Mouse (Mus musculus) urinary bladder, adult 18-20 months (tissue): ENCODE measurements around the gene Mrrf.

Source experiments
- DNase-seq, 2 experiments: peaks; one replicate each; pipeline ENCODE4 v3.0.0; 2022; ENCODE audit warnings: low spot score in 2 of 2, mixed read lengths in 2 of 2

Gene Mrrf

DNA sequence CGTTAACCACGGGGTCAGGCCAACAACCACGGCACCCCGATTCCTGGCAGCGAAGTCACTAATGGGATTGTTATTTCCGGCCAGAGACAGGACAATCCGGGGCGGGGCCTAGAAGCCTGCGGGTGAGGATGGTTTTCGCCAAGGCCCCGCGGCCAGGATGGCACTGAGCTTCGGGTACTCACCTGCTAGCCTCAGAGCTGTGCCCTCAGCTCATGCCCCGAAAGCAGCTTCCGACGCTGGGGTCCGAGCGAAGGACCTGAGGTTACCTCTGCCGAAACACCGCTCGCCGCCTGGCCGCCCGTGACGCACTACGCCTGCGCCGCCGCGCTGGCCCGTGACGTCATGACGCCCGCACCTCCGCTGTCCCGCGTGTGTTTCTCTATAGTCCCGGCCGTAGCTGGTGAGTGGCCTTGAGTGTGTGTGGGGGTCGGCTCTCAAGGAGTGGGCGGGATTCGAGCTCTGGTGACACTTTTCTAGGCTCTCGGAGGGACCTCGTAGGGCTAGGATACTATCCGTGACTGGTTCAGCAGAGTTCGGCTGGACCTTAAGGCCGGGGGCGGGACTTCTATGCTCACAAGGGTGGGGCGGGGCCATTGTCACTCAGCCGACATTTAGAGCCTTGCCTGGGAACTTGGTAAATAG, at the start of gene Mrrf, which contains the start of gene Rbm18:
Gene Mrrf (plus strand): TSS at position 90 of the 642 bp plus-strand sequence.
Gene Rbm18 (minus strand): TSS at position 474 of the 642 bp plus-strand sequence.
- peak; percentile 87 to 92 for DNase-seq

DNA sequence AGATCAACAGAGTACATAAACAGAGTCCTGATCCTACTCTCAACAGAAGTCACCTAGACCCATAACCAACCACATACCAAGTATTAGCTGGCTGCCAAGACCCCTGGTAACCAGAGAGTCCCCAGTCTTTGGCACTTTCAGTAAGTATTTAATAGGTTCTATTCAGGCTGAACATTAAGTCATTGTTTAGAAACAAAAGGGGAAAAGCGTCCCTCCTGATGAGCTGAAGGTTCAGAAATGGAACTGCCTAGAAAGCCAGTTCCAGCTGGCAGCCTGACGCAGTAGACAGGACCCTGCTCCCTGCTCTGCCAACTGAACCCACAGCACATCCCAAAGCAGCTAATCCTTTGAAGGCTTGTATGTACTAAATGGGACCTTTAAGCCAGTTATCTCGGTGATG, 47.0 kb upstream of the Mrrf start:
- no peak for DNase-seq

DNA sequence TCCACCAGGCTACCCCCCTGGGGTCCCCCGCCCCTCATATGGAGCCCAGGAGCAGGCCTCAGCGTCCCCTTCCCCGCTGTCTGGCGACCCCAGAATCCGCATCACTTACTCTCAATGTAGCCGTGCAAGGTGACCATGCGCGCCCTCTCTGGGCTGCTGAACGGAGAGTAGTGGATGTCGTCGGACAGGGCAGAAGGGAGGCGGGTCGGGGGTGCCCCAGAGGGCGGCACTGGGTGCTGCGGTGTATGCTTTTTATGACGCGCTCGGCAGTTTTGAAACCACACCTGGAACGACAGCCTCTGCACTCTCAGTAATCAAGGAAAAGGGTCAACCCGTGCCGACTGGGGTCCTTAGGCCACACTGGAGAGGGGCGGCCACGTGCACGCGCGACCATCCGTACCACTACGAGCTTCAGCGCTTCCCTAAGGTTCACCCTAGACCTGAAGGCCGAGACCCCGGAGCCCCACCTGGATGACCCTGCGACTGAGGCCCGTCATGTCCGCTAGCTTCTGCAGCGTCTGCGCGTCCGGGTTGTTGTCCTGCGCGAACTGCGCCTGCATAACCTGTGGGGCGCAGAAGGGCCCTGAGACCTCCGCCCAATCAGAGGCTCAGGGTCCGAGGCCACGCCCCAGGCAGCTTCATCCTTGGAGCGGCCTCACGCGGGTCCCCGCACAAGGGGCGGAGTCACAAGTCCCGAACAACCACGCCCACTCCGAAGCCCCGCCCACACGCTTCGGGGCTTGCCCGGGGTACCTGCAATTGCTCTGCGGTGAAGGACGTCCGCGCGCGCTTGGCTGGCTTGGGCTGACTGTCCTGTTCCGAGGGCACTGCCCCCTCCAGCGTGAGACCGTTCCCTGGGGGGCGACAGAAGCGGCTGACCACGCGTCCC, 45.1 kb upstream of the Mrrf start:
- peak in 1 of 2 experiments; percentile 51 for DNase-seq

DNA sequence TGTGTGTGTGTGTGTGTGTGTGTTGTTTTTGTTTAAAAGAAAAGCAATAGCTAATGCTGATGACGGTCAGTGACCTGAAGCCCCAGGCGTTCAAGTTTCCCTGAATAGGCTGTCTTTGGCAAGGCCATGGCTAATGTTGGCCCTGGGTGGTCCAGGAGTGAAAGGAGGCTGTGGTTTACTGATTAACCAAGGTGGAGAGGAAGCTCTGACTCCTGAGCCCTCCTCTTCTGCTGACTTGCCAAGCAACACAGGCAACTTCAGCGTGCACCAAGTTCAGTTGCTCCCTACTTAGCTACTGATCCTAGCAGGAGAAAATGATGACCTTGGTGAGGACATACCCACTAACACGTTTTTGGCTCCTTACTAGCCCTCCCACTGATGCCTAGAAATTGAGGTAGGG, 43.4 kb upstream of the Mrrf start:
- DNase-seq = no peak

DNA sequence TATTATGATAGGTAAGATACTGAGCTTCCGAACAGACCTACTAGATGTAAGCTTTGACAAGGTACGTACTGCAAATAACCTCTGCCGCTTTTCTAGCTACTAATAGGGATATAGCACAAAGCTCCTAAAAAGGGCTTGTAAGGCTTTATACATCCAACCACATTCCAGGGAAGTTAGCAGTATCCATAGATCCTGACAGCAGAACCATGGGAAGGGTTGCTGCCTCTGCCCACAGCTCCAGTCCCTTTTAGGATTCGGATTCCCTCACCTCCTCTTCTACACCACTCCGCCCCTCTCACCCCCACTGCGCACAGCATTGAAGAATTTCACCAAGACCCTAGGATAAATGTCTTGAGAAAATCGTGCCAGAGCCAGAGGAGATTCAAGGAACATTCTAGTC, 42.9 kb upstream of the Mrrf start:
- DNase-seq = no peak

DNA sequence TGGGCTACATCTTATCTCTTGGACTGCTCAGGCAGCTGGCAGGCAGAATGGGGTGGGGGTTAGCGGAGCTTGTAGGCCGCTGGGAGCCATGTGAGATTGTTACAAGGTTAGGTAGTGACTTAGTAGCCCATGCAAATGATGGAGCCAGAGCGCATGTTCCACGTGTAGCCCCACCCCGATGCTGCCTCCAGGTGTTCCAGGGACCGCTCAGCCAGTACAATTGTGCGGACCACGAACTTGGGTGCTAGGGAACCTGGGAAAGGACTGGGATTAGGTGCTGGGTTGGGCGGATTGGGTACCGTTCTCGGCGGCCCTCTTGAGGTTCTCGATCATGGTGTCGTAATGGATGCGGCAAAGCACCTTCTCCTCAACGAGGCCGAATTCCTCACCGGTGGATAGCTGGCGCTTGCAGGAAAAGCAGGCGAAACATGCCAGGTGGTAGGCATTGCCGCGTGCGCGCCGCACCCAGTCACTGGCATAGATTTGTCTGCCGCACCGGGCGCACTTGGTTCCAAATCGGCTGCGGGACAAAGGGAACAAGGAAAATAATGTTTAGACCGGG, 42.2 kb upstream of the Mrrf start:
- no peak for DNase-seq

DNA sequence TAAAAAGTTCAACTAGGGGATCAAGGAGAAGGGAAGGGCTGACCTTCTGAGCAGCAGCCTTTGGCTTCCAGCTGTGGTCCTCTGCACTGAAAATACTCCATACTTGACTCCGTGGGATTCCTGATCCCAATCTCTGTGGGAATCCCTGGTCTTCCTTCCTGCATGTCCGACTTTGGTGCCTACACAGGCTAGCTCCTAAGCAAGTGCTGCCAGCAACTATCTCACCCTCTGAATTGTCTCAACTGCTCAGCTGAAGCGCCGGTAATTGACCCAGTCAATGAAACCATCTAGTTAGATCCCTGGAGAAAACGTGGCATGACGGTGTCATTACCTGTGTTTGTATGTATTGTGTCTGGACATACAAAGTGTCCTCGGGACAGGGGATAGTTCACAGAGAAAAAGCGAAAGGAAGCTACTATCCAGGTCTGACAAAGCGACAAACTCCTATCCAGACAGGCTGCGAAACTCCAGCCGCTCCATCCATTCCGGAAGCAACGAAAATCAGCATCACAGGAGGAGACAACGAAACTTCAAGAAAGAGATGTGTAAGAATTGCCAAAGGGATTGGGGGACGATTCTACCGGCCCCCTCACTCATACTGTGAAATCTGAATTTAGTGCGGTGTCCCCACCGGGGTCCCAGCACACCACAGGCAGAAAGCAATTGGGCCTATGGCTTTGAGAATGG, 38.9 kb upstream of the Mrrf start:
- DNase-seq = no peak

DNA sequence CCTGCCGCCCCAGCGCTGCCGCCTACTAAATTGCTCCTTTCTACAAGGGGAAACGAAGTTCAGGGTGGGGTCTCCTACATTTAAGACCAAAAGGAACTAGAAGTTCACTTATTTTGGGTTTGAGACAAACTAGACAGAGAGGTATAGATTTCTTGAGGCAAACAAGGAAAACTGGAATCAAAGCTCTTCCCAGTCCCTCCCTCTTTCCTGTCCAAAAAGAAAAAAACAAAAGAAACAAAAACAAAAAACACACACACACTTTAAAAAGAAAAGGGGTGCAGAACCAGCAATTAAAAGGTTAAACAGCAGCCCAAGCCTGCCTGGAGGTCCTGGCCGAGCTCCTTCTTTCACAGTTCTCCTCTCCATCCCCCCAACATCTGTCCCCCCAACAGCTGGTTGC, 38.2 kb upstream of the Mrrf start:
- no peak for DNase-seq

DNA sequence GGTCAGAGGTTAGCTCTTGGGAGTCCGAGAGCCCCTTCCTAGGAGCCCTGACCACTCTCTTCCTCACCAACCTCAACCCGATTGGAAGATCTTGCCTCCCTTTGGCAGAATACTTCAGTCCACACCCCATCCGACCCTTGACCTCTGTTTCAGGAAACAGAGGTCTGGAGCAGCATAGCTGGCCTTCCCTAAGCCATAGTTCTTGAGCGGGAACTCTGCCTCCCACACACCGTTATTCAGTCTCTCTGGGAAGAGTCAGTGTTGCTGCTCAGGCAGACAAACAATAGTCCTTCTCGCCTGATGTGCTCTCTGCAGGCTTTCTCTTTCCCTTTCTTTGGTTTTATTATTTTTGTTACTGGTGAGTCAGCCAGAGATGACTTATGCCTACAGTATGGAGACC, 36.5 kb upstream of the Mrrf start:
- no peak for DNase-seq

DNA sequence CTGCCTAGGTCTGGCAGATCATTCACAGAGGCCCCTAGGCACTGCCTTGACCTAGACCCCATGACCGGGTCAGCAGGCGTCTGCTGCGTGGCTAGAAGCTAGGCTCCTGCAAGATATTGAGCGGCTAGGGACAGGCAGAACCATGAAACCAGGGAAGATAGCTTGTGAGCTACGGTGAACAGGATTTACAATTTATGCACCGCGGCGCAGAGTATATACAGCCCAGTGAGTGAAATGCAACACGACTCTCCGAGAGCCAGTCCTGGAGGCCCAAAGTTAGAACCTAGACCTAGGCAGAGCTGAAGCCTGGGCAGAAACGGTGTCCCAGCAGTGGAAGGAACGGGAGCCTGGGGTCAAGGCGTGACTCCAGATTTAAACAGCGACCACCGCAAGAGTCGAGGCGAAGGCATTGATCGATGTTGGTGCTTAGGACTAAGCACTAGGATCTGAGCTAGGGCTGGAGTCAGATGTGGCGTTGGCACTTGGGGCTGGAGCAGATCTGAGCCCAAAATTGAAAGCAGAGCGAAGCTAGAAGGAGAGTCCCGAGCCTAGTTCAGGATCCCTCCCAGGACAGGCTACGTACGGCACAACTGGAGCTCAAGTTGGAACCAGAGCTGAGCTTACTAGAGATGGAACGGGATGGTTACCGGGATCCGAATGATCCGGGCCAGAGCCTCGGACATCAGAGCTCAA, 34.2 kb upstream of the Mrrf start:
- no peak for DNase-seq

DNA sequence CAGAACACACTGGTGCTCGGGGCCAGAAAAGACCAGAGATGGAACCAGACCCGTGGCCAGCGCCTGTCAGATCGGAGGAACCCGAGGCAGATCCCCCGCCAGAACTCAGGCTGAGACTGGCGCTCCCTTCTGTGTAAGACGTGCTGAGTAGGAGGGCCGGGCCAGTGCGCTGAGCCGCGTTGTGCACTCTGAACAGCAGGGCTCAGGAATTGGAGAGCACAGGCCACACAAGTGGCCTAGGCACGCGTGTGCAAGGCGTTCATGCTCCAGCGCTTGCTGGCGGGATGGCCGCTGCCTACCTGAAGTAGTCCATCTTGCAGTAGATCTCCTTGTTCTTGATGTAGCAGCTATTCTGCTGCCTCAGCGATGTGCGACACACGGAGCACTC, 33.6 kb upstream of the Mrrf start:
- DNase-seq = no peak

DNA sequence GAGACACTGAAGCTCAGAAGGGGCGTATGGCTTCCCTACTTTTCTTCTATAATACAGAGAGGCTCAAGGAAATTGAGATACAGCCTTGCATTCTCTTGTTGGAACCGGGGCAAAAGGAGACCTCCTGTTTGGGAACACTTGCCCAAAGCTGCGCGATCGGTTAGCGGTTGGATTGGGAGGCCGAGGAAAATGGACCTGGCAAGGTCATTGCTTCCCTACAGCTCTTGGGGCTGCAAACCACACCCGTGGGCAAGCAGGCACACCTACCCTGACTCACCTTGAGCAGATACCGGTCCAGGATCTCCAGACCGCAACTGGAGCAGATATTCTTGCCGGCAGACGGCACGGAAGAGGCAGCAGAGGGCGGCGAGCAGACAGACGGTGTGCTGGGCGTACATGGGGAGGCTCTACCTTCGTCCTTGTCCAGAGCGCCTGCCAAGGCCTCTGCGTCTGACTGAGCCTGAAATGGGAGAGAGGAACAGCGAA, 33.1 kb upstream of the Mrrf start:
- DNase-seq = peak in 1 of 2 experiments; percentile 30

DNA sequence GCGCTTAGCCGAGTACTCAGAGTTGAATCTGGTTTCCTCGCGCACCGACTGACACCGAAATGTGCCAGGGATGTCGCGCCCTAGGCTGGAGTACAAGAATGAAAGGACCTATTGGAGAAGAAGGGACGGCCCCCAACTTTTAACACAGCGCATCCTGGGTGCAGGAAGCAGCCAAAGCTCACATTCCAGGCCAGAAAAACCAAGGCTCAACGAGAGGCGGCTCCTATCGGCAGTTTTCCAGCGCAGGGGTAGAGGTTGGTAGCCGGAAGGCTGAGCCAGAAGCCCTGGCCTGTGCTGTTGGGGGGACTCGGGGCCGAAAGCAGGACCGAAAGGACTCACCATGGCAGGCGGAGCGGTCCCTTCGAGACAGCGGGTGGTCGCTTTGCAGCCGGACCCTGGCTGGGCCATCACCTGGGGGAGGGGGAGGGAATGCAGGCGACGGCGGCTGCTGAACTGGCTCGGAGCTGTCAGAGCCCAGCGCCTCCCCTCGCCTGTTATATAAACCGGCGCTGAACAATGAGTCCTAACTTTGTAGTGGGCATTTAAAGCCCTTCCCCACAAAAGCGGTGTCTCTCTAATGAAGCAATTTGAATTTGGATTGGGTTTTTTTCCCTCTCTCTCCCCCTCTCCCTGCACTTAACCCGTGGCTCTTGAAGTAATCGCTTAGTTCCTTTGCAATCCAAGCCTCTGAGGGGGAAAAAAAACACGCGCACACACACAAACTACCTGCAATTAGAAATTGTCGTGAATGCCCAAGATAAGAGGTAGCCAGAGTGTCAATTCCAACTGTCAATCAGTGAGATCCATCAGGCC, 32.4 kb upstream of the Mrrf start:
- peak in 1 of 2 experiments; percentile 28 for DNase-seq

DNA sequence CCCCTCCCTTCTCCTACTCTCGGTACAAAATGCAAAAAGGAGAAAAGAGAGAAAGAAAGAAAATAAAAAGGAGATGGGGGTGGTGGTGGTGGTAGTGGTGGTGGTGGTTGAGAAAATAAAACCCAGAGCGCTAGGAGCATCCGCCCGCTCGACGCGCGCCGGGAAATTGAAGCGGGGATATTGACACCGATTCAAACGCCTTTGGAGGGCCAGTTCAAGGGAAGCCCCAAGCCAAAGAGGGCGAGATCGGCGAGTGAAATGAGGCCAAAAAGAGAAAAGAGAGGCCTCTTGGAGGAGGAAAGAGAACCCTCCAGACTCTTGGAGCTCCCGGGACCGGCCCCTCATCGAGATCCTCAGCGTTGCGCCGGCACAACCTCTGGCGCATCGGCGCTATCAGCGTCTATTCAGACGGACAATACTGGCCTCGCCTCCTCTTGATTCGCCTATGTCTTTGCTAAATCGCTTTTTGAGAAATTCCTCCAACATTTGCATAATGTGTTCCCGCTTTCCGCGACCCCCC, 31.7 kb upstream of the Mrrf start:
- DNase-seq = peak in 1 of 2 experiments; percentile 28

DNA sequence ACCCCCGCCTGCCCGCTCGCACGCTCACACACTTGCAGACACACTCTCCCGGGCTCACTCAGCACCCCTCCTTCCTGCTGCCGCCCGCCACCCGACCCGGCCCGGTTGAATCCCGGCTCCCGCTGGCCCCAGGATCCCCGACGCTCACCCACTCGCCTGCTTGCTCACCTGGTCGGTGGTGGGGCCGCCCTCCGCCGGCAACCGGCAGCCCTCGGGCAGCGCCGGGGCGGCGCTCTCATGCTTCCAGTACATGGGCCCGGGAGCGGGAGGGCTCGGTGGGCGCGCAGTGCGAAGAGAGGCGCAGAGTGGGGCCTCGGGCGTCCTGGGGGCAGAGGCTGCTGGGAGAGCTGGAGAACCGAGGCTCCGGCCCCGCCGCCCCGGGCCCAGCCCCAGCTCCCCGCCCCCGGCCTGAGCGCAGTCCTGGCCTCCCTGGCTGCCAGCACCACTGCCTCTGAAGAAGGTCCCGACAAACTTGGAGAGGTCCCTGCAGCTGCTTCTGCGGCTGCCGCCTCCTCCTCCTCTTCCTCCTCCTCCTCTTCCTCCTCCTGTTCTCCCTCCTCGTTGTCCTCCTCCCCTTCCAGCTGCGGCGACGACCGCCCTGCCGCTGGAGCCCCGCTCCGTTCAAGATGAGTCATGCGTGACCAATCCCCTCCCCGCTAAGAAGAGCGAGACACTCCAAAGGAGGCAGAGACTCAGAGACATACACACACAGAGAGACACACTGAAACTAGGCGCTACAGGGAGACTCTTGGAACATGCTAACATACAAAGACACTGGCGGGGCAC, 31.0 kb upstream of the Mrrf start, which contains the start of gene Lhx6:
Gene Lhx6 (minus strand): TSS at position 453 of the 786 bp plus-strand sequence.
- no peak for DNase-seq

DNA sequence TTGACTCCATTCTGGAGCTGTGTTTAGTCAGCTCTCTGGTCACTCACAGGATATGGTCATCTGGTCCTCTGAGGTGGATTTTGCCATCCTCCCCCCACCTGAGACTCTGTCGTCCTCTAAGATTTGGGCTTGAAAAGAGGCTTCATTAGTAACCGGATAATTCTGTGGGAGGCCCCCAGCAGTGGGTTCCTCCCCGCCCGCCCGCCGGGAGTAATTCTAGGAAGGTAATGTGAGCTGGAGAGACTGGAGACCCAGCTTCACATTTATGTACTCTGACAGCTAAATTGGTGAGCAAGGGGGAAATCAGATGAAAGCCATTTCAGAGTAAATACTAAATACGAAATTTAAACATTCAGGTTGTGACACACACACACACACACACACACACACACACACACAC, 27.6 kb upstream of the Mrrf start:
- DNase-seq = no peak

DNA sequence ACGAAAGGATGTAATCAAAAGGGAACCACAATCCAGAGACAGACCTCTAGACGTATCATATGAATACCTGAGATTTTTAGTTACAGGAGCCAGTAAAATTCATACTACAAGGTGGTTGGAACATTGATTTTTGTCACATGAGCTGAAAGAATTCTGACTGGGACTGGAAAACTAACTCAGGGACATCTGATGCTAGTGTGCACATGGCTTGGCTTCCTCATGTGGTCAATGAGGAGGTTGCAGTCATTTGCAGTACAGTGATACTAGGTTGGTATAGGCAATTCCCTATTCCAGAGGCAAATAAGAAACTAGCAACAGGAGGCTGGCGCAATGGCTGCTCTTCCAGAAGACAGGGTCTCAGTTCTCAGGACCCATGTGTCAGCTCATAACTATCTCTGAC, 23.6 kb upstream of the Mrrf start:
- DNase-seq = no peak

DNA sequence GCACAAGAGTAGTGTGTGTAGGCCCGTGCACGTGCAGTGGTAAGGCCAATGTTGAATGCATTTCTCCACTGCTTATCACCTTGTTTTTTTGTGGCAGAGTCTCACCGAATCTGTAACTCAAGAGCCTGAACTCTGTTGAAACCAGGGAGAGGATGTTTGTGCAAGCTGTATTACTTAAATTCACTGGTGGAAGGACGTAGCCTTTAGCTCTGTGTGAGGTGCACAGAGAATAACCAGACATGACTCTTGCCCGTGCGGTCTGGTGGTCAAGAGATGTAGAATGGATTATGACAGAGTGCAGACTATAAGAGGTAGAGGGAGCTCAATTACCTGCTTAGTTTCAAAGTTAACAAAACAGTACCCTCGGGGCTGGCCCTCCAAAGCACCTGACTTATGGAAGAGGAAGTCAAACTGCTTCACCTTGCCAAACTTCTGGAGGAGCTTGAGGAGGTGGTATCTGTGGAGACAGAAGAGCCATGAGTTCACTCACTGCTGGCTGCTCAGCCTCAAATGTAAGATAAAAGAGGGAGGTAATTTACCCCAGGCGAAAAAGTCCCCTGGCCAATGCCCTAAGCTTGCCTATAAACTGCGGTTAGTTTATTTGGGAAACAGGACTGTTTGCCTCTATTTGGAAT, 9.3 kb upstream of the Mrrf start:
- DNase-seq = no peak

DNA sequence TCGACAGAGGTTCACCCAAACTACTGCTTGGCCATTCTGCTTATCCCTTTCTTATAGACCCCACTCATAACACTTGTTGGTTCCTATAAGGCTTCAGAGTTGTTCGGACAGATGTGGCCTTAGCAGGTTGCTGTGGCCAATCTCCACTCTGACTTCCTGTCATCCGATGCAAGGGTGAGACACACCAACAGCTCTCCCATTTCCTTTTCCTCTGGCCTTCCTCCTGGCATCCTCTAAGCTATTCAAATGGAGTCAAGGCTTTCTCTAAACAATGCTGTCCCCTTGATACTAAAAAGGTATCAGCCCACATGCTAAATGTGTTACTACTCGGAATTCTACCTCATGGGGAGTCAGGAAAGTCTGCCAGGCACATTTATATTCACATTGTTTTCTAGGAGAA, 8.2 kb upstream of the Mrrf start:
- no peak for DNase-seq
